Mouse (Mus musculus): ENCODE measurements around the gene Iqcf3.
A peak's percentile ranks its signal among the peaks of the same experiment; 100 is the strongest.
"Not testable (repeated sequence)": the region's sequence is repeated elsewhere in the genome, so short reads cannot be mapped to it uniquely, and the experiment has no call there.

Iqcf3 gene

GRCm38 (mm10) chr9:106504246-106504645 lies 57.2 kb downstream of the Iqcf3 start:
- DNase-seq: no peak

GRCm38 (mm10) chr9:106501846-106502245 lies 59.6 kb downstream of the Iqcf3 start:
- no peak for DNase-seq

DNA sequence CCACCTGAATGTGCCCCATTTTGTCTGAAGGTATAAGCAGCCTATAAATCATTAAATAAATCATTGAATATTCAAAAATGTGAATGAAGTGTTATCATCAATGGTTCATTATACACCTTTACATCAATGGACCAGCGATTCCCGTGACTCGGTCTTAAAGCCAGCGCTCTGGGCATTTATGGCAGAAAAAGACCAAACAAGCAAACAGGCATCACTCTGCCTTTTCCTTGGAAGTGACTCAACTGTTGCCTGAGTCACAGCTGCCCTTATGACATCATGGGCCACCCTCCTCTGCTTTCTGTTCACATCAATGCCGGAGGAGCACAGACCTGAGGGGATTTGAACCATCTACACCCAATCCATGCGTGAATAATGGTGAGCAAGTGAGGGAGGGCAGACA lies 61.8 kb downstream of the Iqcf3 start, which contains the start of gene Iqcf1:
Iqcf1 (plus strand) TSS at position 301 of the 400 bp plus-strand sequence.
- DNase-seq: no peak

- DNase-seq: not testable (repeated sequence)
Measured at GRCm38 (mm10) chr9:106487602-106488001, 73.8 kb downstream of the Iqcf3 start.

- DNase-seq: no peak
Measured at GRCm38 (mm10) chr9:106485076-106485475, 76.4 kb downstream of the Iqcf3 start.

GRCm38 (mm10) chr9:106483606-106484005 lies 77.8 kb downstream of the Iqcf3 start:
- no peak for DNase-seq

GRCm38 (mm10) chr9:106483136-106483535 lies 78.3 kb downstream of the Iqcf3 start:
- no peak for DNase-seq

DNA sequence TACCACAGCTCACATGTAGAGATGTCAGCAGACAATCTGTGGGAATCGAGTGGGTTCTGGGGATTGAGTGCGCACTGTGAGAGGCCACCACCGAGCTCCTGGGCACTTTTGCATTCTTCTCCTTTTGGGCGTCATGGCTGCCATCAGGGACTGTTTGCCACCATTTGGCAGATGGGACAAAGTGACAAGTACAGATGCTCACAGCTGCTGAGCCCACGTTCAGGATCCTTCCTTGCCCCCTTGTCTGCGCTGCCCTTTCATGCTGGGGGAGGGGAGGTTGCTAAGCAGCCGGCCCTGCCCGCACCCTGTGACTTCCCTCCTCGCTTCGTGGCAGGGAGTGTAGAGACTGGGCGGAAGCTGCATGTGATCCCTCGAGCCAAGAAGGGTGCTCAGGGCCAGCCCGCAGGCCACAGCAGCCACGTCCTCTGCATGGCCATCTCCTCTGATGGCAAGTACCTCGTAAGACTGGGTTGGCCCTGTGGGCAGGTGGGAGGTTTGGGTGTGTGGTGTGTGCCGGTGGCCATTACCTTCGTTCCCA lies 78.8 kb downstream of the Iqcf3 start:
- DNase-seq: no peak

DNA sequence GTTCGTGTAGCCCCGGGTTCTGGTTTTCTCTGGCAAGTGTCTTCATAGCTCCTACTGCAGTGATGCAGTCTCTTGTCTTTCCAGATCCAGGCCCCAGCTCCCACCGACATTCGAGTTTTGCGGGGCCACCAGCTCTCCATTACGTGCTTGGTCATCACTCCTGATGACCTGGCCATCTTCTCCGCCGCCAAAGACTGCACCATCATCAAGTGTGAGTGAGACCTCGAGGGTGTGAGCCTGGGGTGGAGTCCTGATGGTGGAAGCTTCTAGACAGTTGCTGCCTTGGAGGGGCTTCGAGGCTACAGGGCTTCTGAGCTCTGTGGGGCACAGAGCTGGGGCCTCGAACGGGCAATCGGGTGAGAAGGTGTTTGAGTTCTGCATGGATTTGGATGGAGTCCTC lies 79.8 kb downstream of the Iqcf3 start:
- DNase-seq: no peak

DNA sequence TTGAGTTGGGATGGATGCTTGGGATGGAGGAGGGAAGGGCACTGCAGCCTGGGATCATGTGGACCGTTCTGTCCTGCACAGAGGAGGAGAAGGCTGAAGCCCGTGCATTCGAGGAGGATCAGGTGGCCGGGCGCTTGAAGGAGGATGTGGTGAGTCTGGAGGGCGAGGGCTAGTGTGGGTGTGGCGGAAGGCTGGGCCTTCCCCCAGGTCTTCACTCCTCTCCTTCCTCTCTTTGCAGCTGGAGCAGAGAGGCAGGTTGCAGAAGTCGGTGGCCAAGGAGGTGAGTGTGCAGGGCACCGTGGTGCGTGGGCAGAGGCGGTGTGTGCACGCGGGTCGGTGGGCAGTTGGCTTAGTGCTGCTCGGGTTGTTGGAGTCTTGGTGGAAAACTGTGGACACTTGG lies 80.4 kb downstream of the Iqcf3 start:
- DNase-seq: no peak

- no peak for DNase-seq
Measured at GRCm38 (mm10) chr9:106480541-106480940, 80.9 kb downstream of the Iqcf3 start.

- no peak for DNase-seq
Measured at GRCm38 (mm10) chr9:106478101-106478500, 83.3 kb downstream of the Iqcf3 start.

DNA sequence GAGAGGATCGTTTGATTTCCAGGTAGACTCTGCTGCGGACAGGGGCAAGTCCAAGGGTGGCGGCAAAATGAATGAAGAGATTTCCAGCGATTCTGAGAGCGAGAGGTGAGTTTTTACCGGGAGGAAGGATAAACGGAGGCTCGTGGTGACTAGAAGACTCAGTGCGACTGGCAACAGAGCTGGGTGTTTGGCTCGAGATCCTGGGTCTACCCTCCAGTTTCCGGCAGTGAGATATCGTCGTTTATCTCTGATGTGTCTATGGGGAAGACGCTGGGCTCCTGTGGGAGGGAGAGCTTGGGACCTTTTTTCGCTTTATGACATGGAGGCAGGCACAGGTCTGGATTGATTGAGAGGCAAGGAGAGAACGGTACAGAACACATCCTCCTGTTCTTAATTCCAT lies 83.8 kb downstream of the Iqcf3 start:
- peak in 1 of 2 experiments; percentile 14 for DNase-seq

GRCm38 (mm10) chr9:106476924-106477484 lies 84.4 kb downstream of the Iqcf3 start, which contains the start of gene Parp3:
Parp3 (minus strand) TSS chr9:106476949.
- peak; percentile 98 to 99 for DNase-seq

- no peak for DNase-seq
Measured at GRCm38 (mm10) chr9:106476002-106476923, 85.2 kb downstream of the Iqcf3 start.

DNA sequence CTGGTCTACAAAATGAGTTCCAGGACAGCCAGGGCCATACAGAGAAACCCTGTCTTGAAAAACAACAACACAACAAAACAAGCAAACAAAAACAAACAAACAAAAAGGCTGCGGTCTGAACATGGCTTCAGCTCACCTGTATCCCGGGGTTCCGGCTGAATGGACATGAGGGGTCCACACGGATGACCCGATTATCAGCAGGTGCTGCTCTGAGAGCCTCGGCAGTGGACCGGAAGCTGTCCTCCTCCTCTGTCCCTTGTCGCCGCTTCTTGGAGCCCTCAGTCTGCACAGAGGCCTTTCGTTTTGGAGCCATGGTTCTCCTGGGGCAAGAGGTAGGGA lies 85.8 kb downstream of the Iqcf3 start, which contains the start of gene Rrp9:
Rrp9 (plus strand) TSS at position 301 of the 339 bp plus-strand sequence.
- DNase-seq: peak in 1 of 2 experiments; percentile 35

DNA sequence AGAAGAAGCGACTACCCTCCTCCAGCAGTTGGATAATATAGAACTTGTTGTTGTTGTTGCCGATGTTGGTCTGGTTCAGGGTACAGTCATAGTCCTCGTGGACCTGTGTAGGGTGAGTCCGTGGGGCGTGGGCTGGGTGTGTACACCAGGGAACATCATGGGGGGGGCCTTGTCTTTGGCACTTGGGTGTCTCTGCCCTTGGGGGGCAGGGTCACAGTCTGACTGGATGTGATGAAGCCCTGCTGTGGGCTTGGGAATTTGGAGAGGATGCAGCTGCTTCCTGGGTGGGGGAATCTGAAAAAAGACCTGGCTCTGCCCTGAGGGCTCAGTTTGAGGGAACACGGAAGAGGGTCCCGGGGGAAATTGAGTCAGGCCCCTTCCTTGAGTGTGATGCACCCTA lies 86.4 kb downstream of the Iqcf3 start:
- DNase-seq: peak; percentile 16 to 50

DNA sequence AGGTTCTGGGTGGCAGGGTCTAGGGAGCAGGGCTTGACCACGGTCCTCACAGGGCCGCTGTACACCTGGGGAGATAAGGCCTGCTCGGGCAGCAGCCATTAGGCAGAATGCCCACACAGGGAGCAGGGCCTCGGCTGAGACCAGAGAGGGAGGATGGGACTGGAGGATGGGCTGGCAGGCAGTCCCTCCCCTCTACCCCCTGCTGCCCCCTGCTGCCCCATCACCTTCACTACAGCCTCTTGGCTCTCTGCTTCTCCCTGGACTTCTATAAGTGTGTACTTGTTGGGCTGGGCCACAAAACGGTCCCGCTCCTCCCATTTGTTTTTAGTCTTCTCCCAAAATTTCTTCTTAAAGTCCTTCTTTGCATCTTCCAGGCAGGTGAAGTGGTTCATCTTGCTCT lies 87.0 kb downstream of the Iqcf3 start:
- peak; percentile 80 to 89 for DNase-seq

GRCm38 (mm10) chr9:106473753-106474105 lies 87.7 kb downstream of the Iqcf3 start:
- peak in 1 of 2 experiments; percentile 37 for DNase-seq

DNA sequence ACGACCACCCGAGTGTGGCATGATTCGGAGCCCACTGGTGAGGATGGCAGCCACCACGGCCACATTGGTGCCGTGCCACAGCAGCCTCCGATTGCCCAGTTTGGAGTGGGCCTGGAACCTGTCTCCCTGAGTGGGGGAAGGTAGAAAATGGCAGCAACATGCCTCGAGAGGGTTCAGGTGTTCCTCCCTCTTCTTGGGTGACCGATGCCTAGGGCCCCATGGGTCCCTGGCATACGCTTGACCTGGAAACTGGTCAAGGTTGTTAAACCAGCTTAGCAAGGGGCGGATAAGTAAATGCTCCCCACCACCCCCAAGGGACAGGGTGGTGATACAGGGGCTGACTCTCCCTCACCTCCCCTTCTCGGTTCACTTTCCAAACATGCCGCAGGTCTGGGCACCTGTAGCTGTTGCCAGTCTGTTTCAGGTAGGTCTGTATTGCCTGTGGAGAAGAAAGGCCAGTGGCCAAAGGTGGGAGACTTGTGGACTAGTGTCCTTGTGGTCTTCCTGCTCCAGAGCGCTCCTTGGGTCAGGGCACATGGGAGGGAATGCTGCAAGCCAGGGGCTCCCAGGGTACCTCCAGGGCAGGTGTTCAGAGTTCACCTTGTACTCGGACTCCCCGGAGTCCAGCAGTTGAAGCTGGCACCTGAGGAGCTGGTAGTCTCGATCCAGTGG lies 88.2 kb downstream of the Iqcf3 start:
- DNase-seq: peak; percentile 21 to 33

DNA sequence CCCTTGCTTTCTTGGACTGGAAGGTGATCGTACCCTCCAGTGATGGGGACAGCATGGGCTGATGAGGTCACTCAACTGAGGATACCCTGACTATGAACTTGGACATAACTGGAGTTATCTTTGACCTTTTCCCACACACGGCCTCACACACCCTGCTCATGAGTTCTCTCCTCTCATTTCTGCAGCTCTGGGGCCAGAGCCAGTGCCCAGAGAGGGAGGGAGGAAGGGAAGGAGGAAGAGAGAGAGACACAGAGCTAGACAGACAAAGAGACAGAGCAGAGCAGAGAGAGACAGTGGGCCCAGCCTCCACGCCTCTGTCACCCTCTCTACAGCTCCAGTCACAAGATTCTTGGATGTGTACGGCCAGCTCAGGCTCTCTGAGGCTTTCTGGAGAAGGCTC lies 89.1 kb downstream of the Iqcf3 start:
- peak; percentile 23 to 27 for DNase-seq

DNA sequence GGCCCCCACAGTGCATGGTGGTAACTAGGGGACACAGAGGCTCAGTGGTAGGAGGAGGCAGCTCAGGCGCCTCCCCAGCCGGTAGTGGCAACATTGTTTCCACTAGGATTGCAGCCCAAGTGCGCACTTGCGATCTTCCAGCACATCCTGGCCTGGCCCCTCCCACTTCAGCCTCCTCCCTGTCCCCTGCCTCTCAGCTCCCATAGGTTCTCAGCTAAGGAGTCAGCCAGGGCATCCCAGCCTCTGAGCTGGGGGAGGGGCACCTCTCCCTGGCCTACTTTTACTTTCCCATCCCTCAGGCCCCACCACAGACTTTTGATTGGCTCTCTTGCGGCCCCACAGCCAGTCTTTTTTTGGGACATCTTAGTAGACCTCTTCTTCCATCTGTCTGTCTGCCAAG lies 89.5 kb downstream of the Iqcf3 start:
- DNase-seq: peak in 1 of 2 experiments; percentile 59

Measured in cerebellum, postnatal 25 days (tissue).